Mouse (Mus musculus) spleen, postnatal 10 days (tissue): ENCODE measurements at regions not wholly inside any gene's neighbourhood (a gene's known extent, or its start where the extent isn't known, plus 50 kb on each side); places are given as distances from the start of the nearest gene placed in this dataset.

Experiments used
- DNase-seq, 2 experiments: peaks; one replicate each; pipeline ENCODE4 v3.0.0; 2021 to 2022; ENCODE audit warnings: low spot score in 2 of 2

DNA sequence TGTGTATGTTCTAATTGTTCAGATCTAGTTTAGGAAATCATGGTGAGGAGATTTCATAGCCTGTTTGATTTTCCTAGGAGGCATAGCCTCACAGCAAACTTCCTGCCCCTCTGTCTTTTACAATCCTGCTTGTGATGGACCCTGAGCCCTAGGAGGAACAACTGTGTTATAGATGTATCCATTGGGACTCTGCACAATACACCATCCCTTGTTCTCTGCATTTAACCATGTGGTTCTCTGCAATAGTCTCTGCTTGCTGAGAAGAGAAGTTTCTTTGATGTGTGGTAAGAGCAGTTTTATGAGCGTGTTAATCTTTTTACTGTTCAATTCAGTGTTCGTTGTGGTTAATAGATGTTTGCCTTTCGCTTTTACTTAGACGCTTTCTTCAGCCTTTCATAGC lies 95.9 kb upstream of the Slc13a1 start:
- DNase-seq: no peak

- DNase-seq: no peak
Observed at GRCm38 (mm10) chr6:24262578-24262977, 94.7 kb upstream of the Slc13a1 start.

- no peak for DNase-seq
Observed at GRCm38 (mm10) chr6:24245591-24245990, 77.7 kb upstream of the Slc13a1 start.

DNA sequence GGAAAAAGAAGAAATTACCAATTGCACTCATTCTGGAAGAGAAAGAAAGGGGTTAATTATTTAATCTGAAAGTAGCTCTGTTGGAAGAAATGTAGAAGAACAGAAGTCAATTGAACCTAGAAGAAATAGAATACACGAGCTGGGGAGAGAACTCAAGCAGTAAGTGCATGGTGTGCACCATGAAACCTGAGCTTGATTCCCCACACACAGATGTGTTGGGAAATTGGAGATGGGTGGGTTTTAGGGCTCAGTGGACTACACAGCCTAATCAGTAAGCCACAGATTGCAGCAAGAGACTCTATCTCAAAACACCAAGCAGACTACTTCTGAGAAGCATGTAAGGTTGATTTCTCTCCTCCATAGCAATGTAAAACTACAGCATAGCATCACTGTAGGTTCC lies 70.6 kb upstream of the Slc13a1 start:
- DNase-seq: no peak

DNA sequence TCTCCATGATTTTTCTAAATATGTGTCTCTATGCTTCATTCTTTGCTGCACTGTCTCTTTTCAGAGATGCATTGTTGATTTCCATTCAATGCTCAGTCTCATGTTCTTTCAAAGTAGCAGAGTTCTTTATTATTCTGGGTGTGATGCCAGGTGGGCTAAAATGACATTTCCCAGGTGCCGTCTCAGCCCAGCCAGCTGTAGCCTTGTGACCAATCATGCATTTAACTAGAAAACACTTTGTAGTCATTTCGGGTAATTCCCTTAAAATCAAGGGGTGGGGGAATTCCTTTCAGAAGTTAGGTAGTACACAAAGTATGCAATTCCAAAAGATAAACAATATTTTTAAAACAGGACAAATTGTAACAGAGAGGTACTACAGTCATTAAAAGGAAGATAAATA lies 70.2 kb upstream of the Slc13a1 start:
- no peak for DNase-seq

GRCm38 (mm10) chr6:24233626-24234025 lies 65.7 kb upstream of the Slc13a1 start:
- no peak for DNase-seq

GRCm38 (mm10) chr6:24220589-24220988 lies 52.7 kb upstream of the Slc13a1 start:
- no peak for DNase-seq

DNA sequence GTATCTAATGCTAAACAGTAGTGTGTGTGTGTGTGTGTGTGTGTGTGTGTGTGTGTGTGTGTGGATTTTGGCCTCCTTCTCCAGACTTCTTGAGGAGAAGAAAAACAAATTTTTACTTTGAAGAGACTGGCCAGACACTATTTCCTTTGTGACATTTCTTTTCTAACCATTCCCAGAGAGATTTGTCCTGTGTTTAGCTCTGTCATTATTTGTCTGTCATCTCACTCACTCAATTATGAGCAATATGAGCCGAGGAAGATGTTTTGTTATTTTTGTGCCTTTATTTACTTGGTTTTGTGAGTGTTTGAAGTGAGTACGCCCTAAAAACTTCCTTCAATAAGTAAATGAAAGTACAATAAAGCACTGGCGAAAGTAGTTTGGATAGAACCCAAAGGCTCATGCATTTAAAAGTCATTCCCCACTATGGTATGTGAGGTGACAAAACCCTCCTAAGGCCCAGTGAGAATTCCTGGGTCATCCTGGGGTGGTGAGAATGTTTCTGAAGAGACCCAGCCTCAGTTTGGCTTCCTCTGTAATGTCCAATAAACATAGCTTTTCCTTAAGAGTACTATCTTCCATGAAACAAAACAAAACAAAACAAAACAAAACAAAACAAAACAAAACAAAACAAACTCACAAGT lies 52.1 kb upstream of the Slc13a1 start:
- no peak for DNase-seq
